Mouse (Mus musculus): Measurements from ENCODE around the gene Smarca2. TPM values are rescaled to one million over a fixed set of nuclear protein-coding genes. Genes with fewer than 3 reads are reported as not detected.

The Smarca2 gene
- polyA plus RNA-seq, 1 experiment, result 145 TPM

DNA sequence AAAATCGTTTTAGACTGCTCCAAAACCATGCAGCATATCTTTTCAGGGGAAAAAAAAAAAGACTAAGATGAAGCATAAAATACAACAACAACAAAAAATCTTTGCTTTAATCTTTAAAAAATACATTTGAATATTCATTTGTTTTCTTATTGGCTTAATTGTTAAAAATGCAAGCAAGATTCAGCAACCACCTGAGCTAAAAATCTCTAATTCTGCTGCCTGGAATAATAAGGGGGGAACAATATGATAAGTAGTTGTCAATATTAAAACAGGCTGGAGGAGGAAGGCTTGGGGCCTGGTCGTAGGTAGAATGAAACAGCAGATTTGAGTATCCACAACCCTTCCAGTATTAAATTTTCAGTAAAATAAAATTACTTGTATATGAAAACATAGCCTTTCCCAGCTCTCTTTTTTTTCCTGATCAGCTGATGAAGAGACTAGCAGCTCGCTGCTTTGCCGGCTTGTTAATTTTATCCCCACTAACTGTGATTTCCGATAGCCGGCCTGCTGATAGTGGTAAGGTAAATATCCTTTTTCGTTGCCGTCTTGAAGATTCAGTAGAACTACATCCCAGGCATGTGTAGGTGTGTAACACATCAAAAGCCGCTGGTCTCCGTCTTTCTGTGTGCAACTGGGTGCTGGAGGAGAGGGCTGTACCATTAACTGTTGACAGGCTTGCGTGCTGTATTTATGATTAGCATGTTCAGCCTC, 144.7 kb downstream of the Smarca2 start:
- Histone ChIP-seq H3K4me3 (replicated peaks; ENCODE audit: insufficient read depth, low read depth, low read length) (peak overlapping the region; percentile 63), H3K27me3 (ENCODE audit: control insufficient read depth, insufficient read depth, low read length) (no peaks in the 10 kb centered on the region), H3K27ac (ENCODE audit: insufficient read depth, low read length) (peak overlapping the region; percentile 91), H3K4me1 (ENCODE audit: control insufficient read depth, insufficient read depth, low read length) (peaks cover 14% of the 10 kb centered on the region)
- 5% methylated on average over 11 of the region's 11 CpGs for WGBS
- TF ChIP-seq POLR2A (IDR thresholded peaks at IDR 0.05; ENCODE audit: borderline replicate concordance, insufficient read depth, low read length) (no peak), CTCF (IDR thresholded peaks at IDR 0.05; ENCODE audit: borderline replicate concordance, insufficient read depth, low read depth, low read length) (no peak)
- peak; percentile 38 to 55 for DNase-seq

DNA sequence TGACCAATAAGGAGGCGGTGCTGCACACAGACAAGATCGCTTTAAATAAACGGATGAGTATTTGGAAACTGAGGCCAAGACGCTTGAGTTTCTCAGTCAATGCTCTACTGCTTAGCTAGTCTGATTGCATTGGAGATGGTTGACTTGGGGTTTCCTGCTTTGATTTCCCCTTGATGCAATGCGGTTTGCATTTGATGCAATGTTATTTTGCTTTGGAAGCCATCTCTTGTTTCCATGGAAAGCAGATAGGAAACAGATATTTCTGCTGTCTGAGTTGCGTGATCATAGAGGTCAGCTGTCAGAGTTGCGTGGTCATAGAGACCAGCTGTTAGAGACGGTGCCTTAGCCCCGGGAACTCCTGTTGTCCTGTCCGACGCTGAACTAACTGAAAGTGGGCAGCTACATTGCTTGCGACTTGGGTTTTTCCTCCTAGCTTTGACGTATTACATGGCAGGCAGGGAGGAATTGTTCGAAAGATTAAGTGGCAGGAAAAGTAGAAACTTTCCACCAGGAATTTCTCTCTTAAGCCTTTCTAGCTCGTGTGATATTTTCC, 147.8 kb downstream of the Smarca2 start:
- Histone ChIP-seq H3K4me3 (replicated peaks; ENCODE audit: insufficient read depth, low read depth, low read length) (no peak overlapping the region), H3K27ac (ENCODE audit: insufficient read depth, low read length) (no peak overlapping the region), H3K27me3 (ENCODE audit: control insufficient read depth, insufficient read depth, low read length) (no peaks in the 10 kb centered on the region), H3K4me1 (ENCODE audit: control insufficient read depth, insufficient read depth, low read length) (peaks cover 9% of the 10 kb centered on the region)
- TF ChIP-seq POLR2A (IDR thresholded peaks at IDR 0.05; ENCODE audit: borderline replicate concordance, insufficient read depth, low read length), result no peak
- TF ChIP-seq CTCF (IDR thresholded peaks at IDR 0.05; ENCODE audit: borderline replicate concordance, insufficient read depth, low read depth, low read length), result no peak
- no peak for DNase-seq
- 84% methylated on average over 15 of the region's 15 CpGs for WGBS

DNA sequence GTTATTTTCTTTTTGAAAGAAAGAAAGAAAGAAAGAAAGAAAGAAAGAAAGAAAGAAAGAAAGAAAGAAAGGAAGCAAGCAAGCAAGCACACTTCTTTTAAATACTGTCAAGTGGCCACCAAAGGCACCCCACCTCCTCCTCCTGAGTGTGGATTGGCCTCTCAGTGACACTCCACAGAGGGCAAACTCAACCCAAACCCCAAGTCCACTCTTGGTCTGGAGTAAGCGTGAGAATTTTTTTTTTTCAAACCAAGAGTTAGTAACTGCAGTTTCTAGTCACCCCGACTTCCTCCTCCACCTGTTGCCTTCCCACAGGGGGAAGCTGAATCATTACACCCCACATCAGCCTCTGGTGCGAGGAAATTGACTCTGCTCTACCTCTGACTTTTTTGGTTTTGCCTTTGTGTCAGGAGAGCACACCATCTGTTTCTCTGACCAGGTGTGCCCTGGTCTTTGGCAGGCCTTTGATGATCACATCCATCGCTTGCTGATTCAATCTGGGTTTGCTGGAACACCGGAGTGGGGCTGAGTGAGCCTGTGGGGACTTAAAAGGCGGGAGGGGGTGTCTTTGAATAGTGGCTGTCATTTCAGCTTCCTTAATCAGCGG, 148.5 kb downstream of the Smarca2 start:
- DNase-seq, result no peak
- Histone ChIP-seq H3K27me3 (ENCODE audit: control insufficient read depth, insufficient read depth, low read length) (no peaks in the 10 kb centered on the region), H3K4me3 (replicated peaks; ENCODE audit: insufficient read depth, low read depth, low read length) (no peak overlapping the region), H3K4me1 (ENCODE audit: control insufficient read depth, insufficient read depth, low read length) (peaks cover 9% of the 10 kb centered on the region), H3K27ac (ENCODE audit: insufficient read depth, low read length) (peak overlapping the region; percentile 56; the same call in 1 of the 2 replicates)
- 51% methylated on average over 7 of the region's 7 CpGs for WGBS
- TF ChIP-seq CTCF (IDR thresholded peaks at IDR 0.05; ENCODE audit: borderline replicate concordance, insufficient read depth, low read depth, low read length), result no peak
- no peak for TF ChIP-seq POLR2A (IDR thresholded peaks at IDR 0.05; ENCODE audit: borderline replicate concordance, insufficient read depth, low read length)

DNA sequence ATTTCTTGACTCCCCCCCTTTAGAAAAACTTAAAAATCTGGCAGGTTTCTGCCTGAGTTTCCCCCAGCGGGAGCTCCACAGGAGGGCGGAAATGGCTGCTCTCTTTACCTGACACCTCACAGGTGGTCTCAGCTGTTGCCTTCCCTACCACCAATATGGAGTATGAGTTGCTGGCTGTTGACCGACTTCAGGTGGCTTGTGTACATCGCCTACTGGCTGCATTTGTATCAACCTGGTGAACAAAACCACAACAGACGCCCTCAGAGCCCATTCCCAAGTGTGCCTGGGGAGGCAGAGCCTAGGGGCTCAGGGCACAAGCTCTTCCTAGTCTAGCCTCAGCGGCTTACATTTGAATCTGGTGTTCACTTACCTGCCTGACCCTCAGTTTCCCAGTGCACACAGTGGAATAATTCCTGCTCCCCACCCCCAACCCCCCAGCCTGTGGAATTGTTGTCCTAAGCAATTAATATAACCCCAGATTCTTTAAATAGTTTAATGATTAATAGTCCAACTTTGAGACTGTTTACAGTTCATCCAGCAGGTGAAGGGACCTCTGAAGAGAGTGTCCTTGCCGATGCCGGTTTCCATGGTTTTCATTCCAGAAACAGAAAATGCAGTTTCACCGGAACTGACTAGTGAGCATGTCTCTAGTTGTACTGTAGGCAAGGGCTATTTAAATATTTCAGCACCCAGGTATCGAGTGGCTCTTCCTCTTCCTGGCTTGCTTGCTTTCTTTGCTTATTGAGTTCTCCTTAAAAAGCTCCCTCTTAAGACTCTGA, 149.4 kb downstream of the Smarca2 start:
- WGBS, result 65% methylated on average over 10 of the region's 10 CpGs
- TF ChIP-seq CTCF (IDR thresholded peaks at IDR 0.05; ENCODE audit: borderline replicate concordance, insufficient read depth, low read depth, low read length) (no peak), POLR2A (IDR thresholded peaks at IDR 0.05; ENCODE audit: borderline replicate concordance, insufficient read depth, low read length) (no peak)

DNA sequence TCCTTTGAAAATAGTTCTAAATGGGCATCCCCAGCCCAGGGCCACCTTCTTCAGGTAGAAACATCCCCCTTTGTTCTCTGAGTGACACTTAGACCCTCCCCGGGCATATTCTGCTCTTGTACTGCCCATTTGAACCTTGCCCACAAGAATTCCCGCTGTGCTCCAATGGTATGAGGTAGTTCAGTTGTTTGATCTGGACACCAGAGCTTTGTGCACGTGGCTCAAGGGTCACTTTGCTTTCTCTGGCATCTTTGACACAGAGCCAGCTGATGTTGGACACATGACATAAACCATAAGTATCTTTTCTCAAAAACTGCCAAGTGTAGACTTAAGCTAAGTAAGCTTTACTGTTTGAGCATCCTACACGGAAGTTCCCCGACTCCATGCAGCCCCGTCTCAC, 151.1 kb downstream of the Smarca2 start:
- H3K27ac ChIP-seq (ENCODE audit: insufficient read depth, low read length), result no peak overlapping the region
- H3K27me3 ChIP-seq (ENCODE audit: control insufficient read depth, insufficient read depth, low read length), result no peaks in the 10 kb centered on the region
- TF ChIP-seq CTCF (IDR thresholded peaks at IDR 0.05; ENCODE audit: borderline replicate concordance, insufficient read depth, low read depth, low read length) (no peak), POLR2A (IDR thresholded peaks at IDR 0.05; ENCODE audit: borderline replicate concordance, insufficient read depth, low read length) (no peak)
- WGBS, result 86% methylated on average over 6 of the region's 6 CpGs
- no peak overlapping the region for H3K4me3 ChIP-seq (replicated peaks; ENCODE audit: insufficient read depth, low read depth, low read length)
- peaks cover 18% of the 10 kb centered on the region for H3K4me1 ChIP-seq (ENCODE audit: control insufficient read depth, insufficient read depth, low read length)
- no peak for DNase-seq

More for the DNA sequence above, 149.4 kb downstream of the Smarca2 start:
- H3K27me3 ChIP-seq (ENCODE audit: control insufficient read depth, insufficient read depth, low read length), result no peaks in the 10 kb centered on the region
- no peak overlapping the region for H3K27ac ChIP-seq (ENCODE audit: insufficient read depth, low read length)
- peak in 1 of 2 experiments; percentile 41 for DNase-seq
- no peak overlapping the region for H3K4me3 ChIP-seq (replicated peaks; ENCODE audit: insufficient read depth, low read depth, low read length)
- H3K4me1 ChIP-seq (ENCODE audit: control insufficient read depth, insufficient read depth, low read length), result peaks cover 9% of the 10 kb centered on the region

DNA sequence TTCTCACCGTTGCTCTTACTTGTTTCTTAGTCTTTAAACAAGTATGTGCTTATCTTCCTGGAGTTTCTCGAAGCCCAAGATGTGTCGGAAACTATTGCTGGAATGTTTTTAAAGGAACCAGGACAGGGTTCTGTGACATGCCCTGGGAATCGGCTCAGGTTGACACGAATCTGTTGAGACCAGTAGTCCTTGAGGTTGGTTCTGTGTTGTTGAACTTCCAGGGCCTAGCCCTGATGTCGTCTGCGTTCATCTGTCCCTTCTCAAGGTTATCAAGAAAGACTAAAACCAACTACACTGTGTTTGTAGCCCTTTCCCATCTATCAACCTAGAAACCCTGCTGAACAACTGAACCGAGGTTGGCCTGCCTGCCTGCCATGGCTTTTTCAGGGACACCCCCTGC, 151.5 kb downstream of the Smarca2 start:
- TF ChIP-seq POLR2A (IDR thresholded peaks at IDR 0.05; ENCODE audit: borderline replicate concordance, insufficient read depth, low read length) (no peak), CTCF (IDR thresholded peaks at IDR 0.05; ENCODE audit: borderline replicate concordance, insufficient read depth, low read depth, low read length) (no peak)
- Histone ChIP-seq H3K27me3 (ENCODE audit: control insufficient read depth, insufficient read depth, low read length) (no peaks in the 10 kb centered on the region), H3K4me3 (replicated peaks; ENCODE audit: insufficient read depth, low read depth, low read length) (no peak overlapping the region), H3K27ac (ENCODE audit: insufficient read depth, low read length) (no peak overlapping the region), H3K4me1 (ENCODE audit: control insufficient read depth, insufficient read depth, low read length) (peaks cover 19% of the 10 kb centered on the region)
- WGBS, result 84% methylated on average over 8 of the region's 8 CpGs
- no peak for DNase-seq

DNA sequence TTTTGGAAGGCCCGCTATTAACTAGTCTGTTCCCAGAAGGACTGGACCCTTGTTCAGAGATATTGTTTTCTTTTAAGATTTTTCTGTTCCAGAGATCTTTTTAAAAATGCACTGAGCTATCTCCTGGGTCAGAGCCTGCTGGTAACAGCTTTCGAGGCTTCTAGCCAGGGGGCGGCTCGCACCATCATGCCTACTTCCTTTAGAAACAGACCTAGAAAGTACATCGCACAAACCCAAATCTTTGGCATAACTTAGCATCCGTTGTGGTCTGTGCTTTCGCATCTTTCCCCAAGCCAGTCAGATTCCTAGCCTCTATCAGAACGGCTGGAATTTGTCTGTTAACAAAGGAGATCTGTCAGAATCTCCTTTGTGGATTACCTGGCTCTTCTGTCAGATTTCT, 153.3 kb downstream of the Smarca2 start:
- DNase-seq, result no peak
- 55% methylated on average over 8 of the region's 8 CpGs for WGBS
- H3K4me3 ChIP-seq (replicated peaks; ENCODE audit: insufficient read depth, low read depth, low read length), result no peak overlapping the region
- TF ChIP-seq CTCF (IDR thresholded peaks at IDR 0.05; ENCODE audit: borderline replicate concordance, insufficient read depth, low read depth, low read length), result no peak
- TF ChIP-seq POLR2A (IDR thresholded peaks at IDR 0.05; ENCODE audit: borderline replicate concordance, insufficient read depth, low read length), result no peak
- no peaks in the 10 kb centered on the region for H3K27me3 ChIP-seq (ENCODE audit: control insufficient read depth, insufficient read depth, low read length)
- H3K27ac ChIP-seq (ENCODE audit: insufficient read depth, low read length), result no peak overlapping the region
- H3K4me1 ChIP-seq (ENCODE audit: control insufficient read depth, insufficient read depth, low read length), result peaks cover 25% of the 10 kb centered on the region
